Mouse (Mus musculus) olfactory bulb, adult 2 months (tissue): Measurements from ENCODE around the gene Olfr1467. TPM values are rescaled to one million over a fixed set of nuclear protein-coding genes. Genes with fewer than 3 reads are reported as not detected.

Experiments
- H3K27ac ChIP-seq: fragments of 200-500 bp; 2 replicates; pipeline ENCODE4 v1.5.1; 2012; ENCODE audit warnings: low read depth, low read length; ENCODE audit not compliant: insufficient read depth
- H3K4me1 ChIP-seq: fragments of 200-500 bp; 2 replicates; pipeline ENCODE4 v1.6.1; 2012; ENCODE audit warnings: low read length; ENCODE audit not compliant: control insufficient read depth, insufficient read depth
- H3K4me3 ChIP-seq: fragments of 200-500 bp; 2 replicates; pipeline ENCODE4 v1.5.1; 2012; ENCODE audit warnings: mild to moderate bottlenecking, low read depth, low read length, moderate library complexity; ENCODE audit not compliant: insufficient read depth
- CTCF ChIP-seq: fragments of 200-500 bp; IDR thresholded peaks from 2 replicates; pipeline ENCODE4 v1.5.1; 2012; ENCODE audit warnings: low read depth, mild to moderate bottlenecking, low read length, moderate library complexity; ENCODE audit not compliant: insufficient read depth
- POLR2A ChIP-seq: fragments of 200-500 bp; IDR thresholded peaks from 2 replicates; pipeline ENCODE4 v1.6.1; 2012; ENCODE audit warnings: mild to moderate bottlenecking, low read depth, low read length, moderate library complexity; ENCODE audit not compliant: insufficient read depth
- whole genome bisulfite sequencing: fragments of 180-500 bp; shearing (Covaris S2); methylation state at CpG from one replicate; pipeline ENCODE4 v1.1.7; 2018; 5-methylcytosine and 5-hydroxymethylcytosine counted together
- polyA plus RNA-seq: library from polyadenylated mRNA; stranded (reverse); fragments of >200 nt; gene quantifications from 2 replicates; pipeline ENCODE4 v1.2.4, GENCODE M21; 2012; ENCODE audit warnings: low replicate concordance; ENCODE audit not compliant: missing spikeins, insufficient read depth, insufficient read length

The Olfr1467 gene
- polyA plus RNA-seq: not detected in 2 replicates

DNA sequence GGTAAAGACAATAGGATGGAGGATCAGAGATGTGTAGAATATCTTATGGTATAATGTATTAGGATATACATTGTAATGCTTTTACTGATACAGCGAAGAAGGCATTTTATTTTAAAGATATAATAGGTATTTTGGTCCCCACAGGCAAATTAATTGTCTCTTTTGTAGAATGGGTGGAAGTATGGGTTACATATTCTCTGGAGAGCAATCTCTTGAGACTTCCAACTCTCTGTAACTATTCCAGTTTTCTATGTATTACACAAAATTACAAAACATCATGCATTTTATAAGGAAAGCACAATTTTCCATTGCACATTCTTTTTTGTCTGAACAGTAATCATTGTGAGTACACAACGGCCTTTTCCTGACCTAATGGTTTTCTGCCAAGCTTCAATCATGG, at the start of gene Olfr1467:
TSS of gene Olfr1467 (plus strand) at position 301 of the 400 bp plus-strand sequence.
- H3K4me3 ChIP-seq: no peak within 1 kb of the TSS
- WGBS: 61% methylated on average over 2 of the region's 2 CpGs
- no peaks in the 10 kb centered on the region for H3K4me1 ChIP-seq
- H3K27ac ChIP-seq: no peak within 1 kb of the TSS
- TF ChIP-seq CTCF (no peak), POLR2A (no peak)

GRCm38 (mm10) chr19:13315441-13315840, 46.6 kb upstream of the Olfr1467 start, which contains the start of gene Olfr1465:
TSS of gene Olfr1465 (minus strand) at chr19:13315541.
- H3K27ac ChIP-seq: no peak within 1 kb of the TSS
- TF ChIP-seq CTCF (no peak), POLR2A (no peak)
- H3K4me3 ChIP-seq: no peak within 1 kb of the TSS
- no peaks in the 10 kb centered on the region for H3K4me1 ChIP-seq

DNA sequence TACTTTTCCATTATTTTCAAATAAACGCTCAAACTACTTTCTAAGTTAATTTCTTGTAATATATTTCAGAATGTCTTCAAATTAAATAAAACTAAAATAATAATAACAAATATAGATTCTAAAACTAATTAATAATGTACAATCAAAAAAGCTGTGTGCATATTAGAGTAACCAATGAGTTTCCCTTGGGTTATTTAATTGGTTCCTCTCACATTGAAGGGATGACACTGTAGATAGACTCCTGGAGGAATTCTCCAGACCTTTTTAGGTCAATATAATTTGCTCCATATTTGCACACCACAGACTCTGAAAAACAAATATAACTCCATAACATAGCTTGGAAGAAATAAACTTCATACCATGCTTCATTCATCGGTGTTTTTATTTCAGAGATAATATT, 23.5 kb upstream of the Olfr1467 start, which contains the start of gene Olfr1466:
TSS of gene Olfr1466 (plus strand) at position 301 of the 400 bp plus-strand sequence.
- Histone ChIP-seq H3K4me3 (no peak within 1 kb of the TSS), H3K4me1 (no peaks in the 10 kb centered on the region), H3K27ac (no peak within 1 kb of the TSS)
- no peak for TF ChIP-seq CTCF
- no peak for TF ChIP-seq POLR2A
- 89% methylated on average over 2 of the region's 2 CpGs for WGBS

- H3K4me1 ChIP-seq: no peaks in the 10 kb centered on the region
- WGBS: 64% methylated on average over 2 of the region's 2 CpGs
Measured at GRCm38 (mm10) chr19:13407549-13407948, 45.5 kb downstream of the Olfr1467 start, which contains the start of gene Olfr1469. TSS of gene Olfr1469 (plus strand) at chr19:13407849.

More at GRCm38 (mm10) chr19:13407549-13407948, 45.5 kb downstream of the Olfr1467 start, which contains the start of gene Olfr1469:
- no peak within 1 kb of the TSS for H3K27ac ChIP-seq
- no peak for TF ChIP-seq POLR2A
- TF ChIP-seq CTCF: no peak
- H3K4me3 ChIP-seq: no peak within 1 kb of the TSS

Other genes with a start within 250 kb of the Olfr1467 start
- gene Olfr1459, start 212.7 kb upstream of the Olfr1467 start, polyA plus RNA-seq: not detected in 2 replicates
- gene Olfr1461, start 199.2 kb upstream of the Olfr1467 start, polyA plus RNA-seq: not detected in 2 replicates
- not detected in 2 replicates for gene Olfr1462, start 176.5 kb upstream of the Olfr1467 start, polyA plus RNA-seq
- gene Olfr1463, start 130.9 kb upstream of the Olfr1467 start, polyA plus RNA-seq: not detected in 2 replicates
- not detected in 2 replicates for gene Olfr1465, start 46.7 kb upstream of the Olfr1467 start, polyA plus RNA-seq
- not detected in 2 replicates for gene Olfr1466, start 23.4 kb upstream of the Olfr1467 start, polyA plus RNA-seq
- not detected in 2 replicates for gene Olfr1469, start 45.6 kb downstream of the Olfr1467 start, polyA plus RNA-seq
- not detected in 2 replicates for gene Olfr1471, start 81.2 kb downstream of the Olfr1467 start, polyA plus RNA-seq
- gene Olfr1472, start 93.8 kb downstream of the Olfr1467 start, polyA plus RNA-seq: not detected in 2 replicates
- not detected in 2 replicates for gene Olfr1474, start 107.3 kb downstream of the Olfr1467 start, polyA plus RNA-seq
- not detected in 2 replicates for gene Olfr1475, start 118.0 kb downstream of the Olfr1467 start, polyA plus RNA-seq
- gene Olfr1477, start 138.3 kb downstream of the Olfr1467 start, polyA plus RNA-seq: not detected in 2 replicates
- not detected in 2 replicates for gene Olfr1480, start 165.7 kb downstream of the Olfr1467 start, polyA plus RNA-seq
- gene Olfr1484, start 221.3 kb downstream of the Olfr1467 start, polyA plus RNA-seq: not detected in 2 replicates